Mouse (Mus musculus): ENCODE data around the gene Rnf2.

- TF ChIP-seq CTCF (IDR thresholded peaks at IDR 0.05; ENCODE audit: extremely low read depth, insufficient read depth, low read length) (no peak), POLR2A (IDR thresholded peaks at IDR 0.05; ENCODE audit: extremely low read depth, insufficient read depth, low read length) (no peak)
Observed at GRCm38 (mm10) chr1:151526701-151527100, 25.9 kb upstream of the Rnf2 start.
